Mouse (Mus musculus): ENCODE measurements around the gene 4932438H23Rik.

DNA sequence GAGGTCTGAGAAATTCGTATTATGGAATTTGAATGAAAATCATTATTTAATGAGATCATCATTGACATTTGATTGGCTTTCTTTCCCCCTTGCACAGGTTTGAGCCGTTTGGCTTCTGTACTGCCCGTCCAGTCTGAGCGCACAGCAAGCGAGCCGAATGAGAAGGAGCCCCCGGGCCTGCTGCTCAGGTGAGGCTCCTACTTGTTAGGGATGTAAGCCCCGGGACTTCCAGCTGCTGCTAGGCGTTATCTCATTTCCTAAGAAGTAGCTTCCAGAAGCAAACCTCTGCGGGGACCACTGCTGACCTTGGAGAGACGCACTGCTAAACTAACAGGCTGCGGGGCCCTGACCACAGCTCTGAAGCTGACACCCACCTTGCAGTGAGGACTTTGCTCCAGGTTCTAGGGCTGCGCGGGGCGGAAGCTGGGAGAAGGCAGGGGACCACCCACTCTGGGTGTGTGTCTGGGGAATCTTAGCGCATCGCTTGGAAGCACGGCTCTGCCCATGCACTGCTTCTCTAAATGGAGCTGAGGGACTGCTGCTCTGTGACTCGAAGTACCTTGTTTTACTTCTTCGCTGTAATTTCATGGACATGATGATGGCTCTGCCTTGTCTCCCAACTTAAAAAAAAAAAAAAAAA is 46.2 kb upstream of the 4932438H23Rik start:
- TF ChIP-seq POLR2A (IDR thresholded peaks at IDR 0.05; ENCODE audit: borderline replicate concordance, extremely low read depth, low read depth, low read length) = no peak
- TF ChIP-seq CTCF (IDR thresholded peaks at IDR 0.05; ENCODE audit: insufficient read depth, low read length) = no peak

Data from lung, adult 2 months (tissue).